Mouse (Mus musculus): ENCODE data around the gene Fads1. TPM values are rescaled to one million over a fixed set of nuclear protein-coding genes. Genes with fewer than 3 reads are reported as not detected.

Gene Fads1
- polyA plus RNA-seq, 1 experiment from 2014 or later: 36.3 TPM

DNA sequence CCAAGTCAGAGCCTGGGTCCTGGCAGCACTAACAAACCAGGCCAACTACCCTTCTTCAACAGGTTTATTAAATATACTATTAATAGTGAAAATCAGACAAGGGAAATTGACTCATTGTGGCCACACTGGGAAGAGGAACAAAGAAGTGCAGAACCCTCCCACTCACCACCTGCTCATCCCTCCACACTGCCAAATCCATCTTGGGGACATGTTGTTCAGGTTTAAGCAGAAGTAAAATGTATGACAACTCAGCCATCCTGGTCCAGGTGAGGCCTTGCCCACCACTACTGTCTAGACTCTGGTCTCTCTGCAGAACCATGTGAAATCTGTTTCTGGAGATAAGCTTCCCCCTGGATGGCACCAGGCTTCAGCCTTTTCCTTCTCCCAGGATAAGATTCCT, 10.8 kb upstream of the Fads1 start:
- ATAC-seq (ENCODE audit: low FRiP score, low TSS enrichment): no peak
- no peak overlapping the region for H3K27ac ChIP-seq (replicated peaks)
- H3K4me3 ChIP-seq (ENCODE audit: low read depth, low read length): no peak overlapping the region
- H3K9me3 ChIP-seq (ENCODE audit: control insufficient read depth, low read length): no peaks in the 10 kb centered on the region
- no peak overlapping the region for H3K9ac ChIP-seq (ENCODE audit: low read length)
- no peaks in the 10 kb centered on the region for H3K27me3 ChIP-seq (ENCODE audit: control insufficient read depth, insufficient read depth, low read length)
- H3K36me3 ChIP-seq (ENCODE audit: control insufficient read depth, insufficient read depth, low read length): no peaks in the 10 kb centered on the region
- H3K4me2 ChIP-seq (replicated peaks; ENCODE audit: low read depth): no peak overlapping the region
- no peak for DNase-seq (ENCODE audit: low spot score)
- no peaks in the 10 kb centered on the region for H3K4me1 ChIP-seq (replicated peaks; ENCODE audit: control insufficient read depth, insufficient read depth)
- TF ChIP-seq CTCF (IDR thresholded peaks at IDR 0.05; ENCODE audit: low read depth) (no peak), EP300 (optimal IDR thresholded peaks at IDR 0.05) (no peak)

DNA sequence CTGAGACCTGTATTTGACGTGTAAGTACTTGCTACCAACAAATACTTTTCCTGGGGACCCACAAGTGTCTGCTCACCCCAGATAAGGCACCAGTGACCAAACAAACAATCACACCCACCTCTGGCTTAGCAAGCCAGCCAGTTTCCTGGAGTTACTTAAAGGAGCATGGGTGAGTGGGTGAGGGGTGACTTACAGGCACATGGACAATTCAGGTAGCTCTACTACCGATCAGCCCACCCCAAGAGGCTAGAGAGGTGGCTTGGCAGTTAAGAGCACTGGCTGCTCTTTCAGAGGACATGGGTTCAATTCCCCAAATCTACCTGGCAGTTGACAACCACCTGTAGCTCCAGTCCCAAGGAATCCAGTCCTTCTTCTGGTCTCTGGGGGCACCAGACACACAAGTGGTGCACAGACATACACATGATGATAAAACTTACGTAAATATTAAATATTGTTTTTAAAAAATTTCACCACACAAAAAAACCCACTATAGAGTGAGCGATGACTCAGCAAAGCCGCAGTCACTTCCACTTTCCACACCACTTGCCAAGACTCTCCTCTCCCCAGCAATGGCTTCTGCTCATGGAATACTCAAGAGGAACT, 9.5 kb upstream of the Fads1 start:
- no peak overlapping the region for H3K9ac ChIP-seq (ENCODE audit: low read length)
- H3K4me3 ChIP-seq (ENCODE audit: low read depth, low read length): no peak overlapping the region
- peak overlapping the region; percentile 63 for H3K27ac ChIP-seq (replicated peaks)
- H3K36me3 ChIP-seq (ENCODE audit: control insufficient read depth, insufficient read depth, low read length): no peaks in the 10 kb centered on the region
- no peaks in the 10 kb centered on the region for H3K4me1 ChIP-seq (replicated peaks; ENCODE audit: control insufficient read depth, insufficient read depth)
- TF ChIP-seq CTCF (IDR thresholded peaks at IDR 0.05; ENCODE audit: low read depth): no peak
- no peak for TF ChIP-seq EP300 (optimal IDR thresholded peaks at IDR 0.05)
- DNase-seq (ENCODE audit: low spot score): peak; percentile 59
- peak; percentile 87 for ATAC-seq (ENCODE audit: low FRiP score, low TSS enrichment)
- no peaks in the 10 kb centered on the region for H3K27me3 ChIP-seq (ENCODE audit: control insufficient read depth, insufficient read depth, low read length)
- WGBS: 61% methylated on average over 5 of the region's 5 CpGs
- H3K4me2 ChIP-seq (replicated peaks; ENCODE audit: low read depth): no peak overlapping the region
- H3K9me3 ChIP-seq (ENCODE audit: control insufficient read depth, low read length): no peaks in the 10 kb centered on the region

DNA sequence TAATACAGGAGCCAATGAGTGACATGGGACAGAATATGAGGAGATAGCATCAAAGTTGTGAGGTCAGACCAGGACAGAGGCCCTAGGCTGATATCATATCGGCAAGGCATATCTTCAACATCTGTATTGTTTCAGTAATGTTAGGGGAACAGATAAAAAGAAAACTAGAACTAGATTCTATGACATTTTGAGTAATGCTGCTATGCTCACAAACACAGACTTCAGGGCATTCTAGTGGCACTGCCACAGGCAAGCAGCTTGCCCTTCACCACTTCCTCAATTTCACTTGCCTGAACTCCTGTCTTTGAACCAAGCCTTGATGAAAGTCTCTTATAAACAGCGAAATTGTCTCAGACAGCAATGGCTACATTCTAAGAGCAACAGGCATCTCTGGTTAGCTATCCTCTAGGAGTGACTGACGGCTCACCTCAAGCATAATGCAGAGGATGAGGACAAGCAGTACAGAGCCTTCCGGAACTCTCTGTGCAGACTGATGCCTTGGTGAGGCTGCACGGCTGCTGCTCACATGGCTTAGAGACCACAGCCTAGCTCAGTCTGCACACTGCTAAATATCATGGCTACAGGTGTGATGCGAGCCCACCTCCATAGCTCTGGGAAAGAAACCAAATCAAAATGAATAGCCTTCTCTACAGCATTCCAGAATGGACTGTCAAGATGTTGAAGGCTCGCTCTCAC, 8.7 kb upstream of the Fads1 start:
- Histone ChIP-seq H3K27me3 (ENCODE audit: control insufficient read depth, insufficient read depth, low read length) (no peaks in the 10 kb centered on the region), H3K4me2 (replicated peaks; ENCODE audit: low read depth) (no peak overlapping the region), H3K9me3 (ENCODE audit: control insufficient read depth, low read length) (no peaks in the 10 kb centered on the region), H3K36me3 (ENCODE audit: control insufficient read depth, insufficient read depth, low read length) (no peaks in the 10 kb centered on the region), H3K4me1 (replicated peaks; ENCODE audit: control insufficient read depth, insufficient read depth) (no peaks in the 10 kb centered on the region), H3K4me3 (ENCODE audit: low read depth, low read length) (no peak overlapping the region), H3K27ac (replicated peaks) (no peak overlapping the region), H3K9ac (ENCODE audit: low read length) (no peak overlapping the region)
- DNase-seq (ENCODE audit: low spot score) (no peak), ATAC-seq (ENCODE audit: low FRiP score, low TSS enrichment) (peak; percentile 34; the same call in 1 of the 2 replicates)
- WGBS: 87% methylated on average over 7 of the region's 7 CpGs
- TF ChIP-seq EP300 (optimal IDR thresholded peaks at IDR 0.05) (no peak), CTCF (IDR thresholded peaks at IDR 0.05; ENCODE audit: low read depth) (no peak)

DNA sequence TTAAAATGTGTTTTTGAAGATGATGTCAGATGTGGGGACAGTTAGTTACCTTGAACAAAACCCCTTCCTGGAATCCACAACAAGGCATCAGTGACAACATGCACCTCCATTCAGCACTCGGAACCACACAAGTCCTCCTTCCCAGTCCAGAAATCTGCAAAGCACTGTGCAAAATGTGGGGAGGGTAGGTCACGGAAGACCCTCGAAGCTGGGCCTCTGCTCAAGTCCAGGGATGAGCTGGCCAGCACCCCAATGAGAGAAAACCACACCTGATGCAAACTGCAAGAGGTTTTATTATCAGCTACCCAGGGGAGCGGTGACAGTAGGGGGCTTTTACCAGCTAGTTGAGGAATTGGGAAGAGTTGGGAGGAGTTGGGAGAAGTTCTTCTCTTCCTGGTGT, 7.7 kb upstream of the Fads1 start:
- Histone ChIP-seq H3K4me3 (ENCODE audit: low read depth, low read length) (no peak overlapping the region), H3K9ac (ENCODE audit: low read length) (no peak overlapping the region), H3K4me1 (replicated peaks; ENCODE audit: control insufficient read depth, insufficient read depth) (no peaks in the 10 kb centered on the region), H3K9me3 (ENCODE audit: control insufficient read depth, low read length) (no peaks in the 10 kb centered on the region), H3K4me2 (replicated peaks; ENCODE audit: low read depth) (no peak overlapping the region), H3K27ac (replicated peaks) (no peak overlapping the region), H3K27me3 (ENCODE audit: control insufficient read depth, insufficient read depth, low read length) (no peaks in the 10 kb centered on the region), H3K36me3 (ENCODE audit: control insufficient read depth, insufficient read depth, low read length) (no peaks in the 10 kb centered on the region)
- ATAC-seq (ENCODE audit: low FRiP score, low TSS enrichment): no peak
- no peak for TF ChIP-seq EP300 (optimal IDR thresholded peaks at IDR 0.05)
- no peak for TF ChIP-seq CTCF (IDR thresholded peaks at IDR 0.05; ENCODE audit: low read depth)
- WGBS: 72% methylated on average over 4 of the region's 4 CpGs
- DNase-seq (ENCODE audit: low spot score): no peak

DNA sequence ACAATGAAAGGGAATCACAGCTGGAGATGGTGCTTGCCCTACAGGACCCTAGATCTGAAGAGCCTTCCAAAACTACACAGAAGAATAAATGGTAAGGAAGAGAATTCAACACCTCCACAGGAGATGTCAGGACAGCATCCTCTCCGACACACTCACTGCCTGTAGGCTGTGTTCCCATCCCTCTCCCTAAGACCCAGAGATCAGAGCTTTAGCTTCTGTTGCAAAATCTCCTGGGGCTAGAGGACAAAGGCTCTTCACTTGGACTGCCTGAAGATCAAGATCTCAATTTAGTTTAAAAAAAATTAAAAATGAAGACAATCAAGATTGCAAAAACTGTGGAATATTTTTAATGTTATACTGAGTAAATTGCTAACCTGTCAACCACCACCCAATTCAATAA, 6.2 kb upstream of the Fads1 start:
- H3K27me3 ChIP-seq (ENCODE audit: control insufficient read depth, insufficient read depth, low read length): no peaks in the 10 kb centered on the region
- DNase-seq (ENCODE audit: low spot score) (no peak), ATAC-seq (ENCODE audit: low FRiP score, low TSS enrichment) (no peak)
- H3K4me2 ChIP-seq (replicated peaks; ENCODE audit: low read depth): no peak overlapping the region
- no peak overlapping the region for H3K4me3 ChIP-seq (ENCODE audit: low read depth, low read length)
- H3K4me1 ChIP-seq (replicated peaks; ENCODE audit: control insufficient read depth, insufficient read depth): no peaks in the 10 kb centered on the region
- no peak overlapping the region for H3K9ac ChIP-seq (ENCODE audit: low read length)
- no peak overlapping the region for H3K27ac ChIP-seq (replicated peaks)
- no peaks in the 10 kb centered on the region for H3K9me3 ChIP-seq (ENCODE audit: control insufficient read depth, low read length)
- WGBS: 74% methylated on average over 1 of the region's 1 CpGs
- no peak for TF ChIP-seq CTCF (IDR thresholded peaks at IDR 0.05; ENCODE audit: low read depth)
- TF ChIP-seq EP300 (optimal IDR thresholded peaks at IDR 0.05): no peak
- no peaks in the 10 kb centered on the region for H3K36me3 ChIP-seq (ENCODE audit: control insufficient read depth, insufficient read depth, low read length)

DNA sequence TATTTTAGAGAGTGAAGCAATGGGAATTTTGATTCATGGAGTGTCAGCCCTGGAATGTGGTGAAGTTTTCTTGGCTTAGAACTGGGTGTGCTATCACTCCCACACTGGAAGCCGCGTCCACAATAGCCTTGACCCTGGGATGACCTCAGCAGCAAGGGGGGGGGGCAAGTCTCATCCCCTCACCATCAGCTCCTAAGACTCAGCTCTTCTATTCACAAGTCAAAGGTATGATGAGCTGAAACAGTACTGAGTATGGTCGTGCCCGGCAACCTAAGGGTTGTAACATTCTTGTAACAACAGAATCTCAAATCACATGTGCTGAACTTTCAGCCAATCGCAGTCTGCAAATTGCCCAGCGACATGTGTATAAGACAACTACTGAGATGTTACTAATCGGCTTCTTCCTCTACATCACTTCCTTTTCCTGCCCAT, 5.7 kb upstream of the Fads1 start:
- H3K27me3 ChIP-seq (ENCODE audit: control insufficient read depth, insufficient read depth, low read length): no peaks in the 10 kb centered on the region
- H3K4me3 ChIP-seq (ENCODE audit: low read depth, low read length): no peak overlapping the region
- no peaks in the 10 kb centered on the region for H3K9me3 ChIP-seq (ENCODE audit: control insufficient read depth, low read length)
- H3K4me1 ChIP-seq (replicated peaks; ENCODE audit: control insufficient read depth, insufficient read depth): no peaks in the 10 kb centered on the region
- DNase-seq (ENCODE audit: low spot score) (no peak), ATAC-seq (ENCODE audit: low FRiP score, low TSS enrichment) (no peak)
- WGBS: 46% methylated on average over 7 of the region's 7 CpGs
- TF ChIP-seq EP300 (optimal IDR thresholded peaks at IDR 0.05) (no peak), CTCF (IDR thresholded peaks at IDR 0.05; ENCODE audit: low read depth) (no peak)
- H3K4me2 ChIP-seq (replicated peaks; ENCODE audit: low read depth): no peak overlapping the region
- H3K36me3 ChIP-seq (ENCODE audit: control insufficient read depth, insufficient read depth, low read length): no peaks in the 10 kb centered on the region
- no peak overlapping the region for H3K9ac ChIP-seq (ENCODE audit: low read length)
- H3K27ac ChIP-seq (replicated peaks): no peak overlapping the region

Measured in stomach, postnatal 0 days (tissue).